Mouse (Mus musculus): Measurements from ENCODE around the gene Ralgds. TPM values are rescaled to one million over a fixed set of nuclear protein-coding genes. Genes with fewer than 3 reads are reported as not detected.

Ralgds gene
- total and polyA plus RNA-seq, 3 experiments: 4.1 to 11.4 (median 6.6) TPM

DNA sequence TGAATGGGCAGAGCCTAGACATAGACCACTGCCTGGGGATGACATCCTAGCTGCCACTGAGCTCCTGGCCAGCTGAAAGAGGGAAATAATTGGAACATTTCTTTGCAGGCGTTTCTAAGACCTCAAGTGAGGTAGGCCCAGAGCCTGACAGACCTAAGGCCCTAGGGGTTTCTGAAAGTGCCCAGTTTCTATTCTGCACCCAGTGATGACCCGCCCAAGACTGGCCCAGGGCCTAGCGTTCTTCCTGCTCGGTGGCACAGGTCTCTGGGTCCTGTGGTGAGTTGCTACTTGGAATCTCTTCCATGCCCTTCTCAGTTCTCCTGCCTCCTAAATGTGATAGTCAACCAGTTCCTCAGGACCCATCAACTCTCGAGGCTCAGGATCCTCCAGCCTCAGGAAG lies 15.4 kb upstream of the Ralgds start:
- no peak for TF ChIP-seq PAX5 (IDR thresholded peaks at IDR 0.05; ENCODE audit: low read length)
- TF ChIP-seq MYC (IDR thresholded peaks at IDR 0.05; ENCODE audit: low read depth, low read length): no peak
- TF ChIP-seq USF2 (conservative IDR thresholded peaks at IDR 0.05; ENCODE audit: low read depth, low read length): no peak
- no peak for TF ChIP-seq USF1 (IDR thresholded peaks at IDR 0.05; ENCODE audit: low read depth, low read length)
- no peak for TF ChIP-seq JUND (conservative IDR thresholded peaks at IDR 0.05; ENCODE audit: low read depth, low read length)
- TF ChIP-seq MXI1 (IDR thresholded peaks at IDR 0.05; ENCODE audit: low read depth, low read length): no peak
- TF ChIP-seq HCFC1 (IDR thresholded peaks at IDR 0.05; ENCODE audit: low read depth, low read length): no peak
- TF ChIP-seq CHD1 (IDR thresholded peaks at IDR 0.05; ENCODE audit: low read depth, low read length): no peak
- TF ChIP-seq IRF4 (IDR thresholded peaks at IDR 0.05; ENCODE audit: low read depth, low read length): no peak
- no peak for TF ChIP-seq SIN3A (IDR thresholded peaks at IDR 0.05; ENCODE audit: low read length)
- in situ Hi-C loops (cut with MboI; ENCODE audit: low pct_ligation_motif_present, low pct_unique_long_range_greater_than_20kb, low sequenced_read_pairs): no loop called here
- no peak overlapping the region for H3K9ac ChIP-seq (ENCODE audit: insufficient read depth, low read depth)
- H3K27me3 ChIP-seq (replicated peaks): peaks cover 51% of the 10 kb centered on the region
- no peak overlapping the region for H3K4me2 ChIP-seq (ENCODE audit: insufficient read depth, low read depth, poor library complexity, severe bottlenecking)
- peaks cover 4% of the 10 kb centered on the region for H3K9me3 ChIP-seq (replicated peaks; ENCODE audit: low read length)
- dilution Hi-C loops (cut with MboI; ENCODE audit: extremely low pct_ligation_motif_present, extremely low pct_unique_long_range_greater_than_20kb, low sequenced_read_pairs): no loop called here
- no peak overlapping the region for H3K27ac ChIP-seq (ENCODE audit: insufficient read depth, low read depth)
- no peak for DNase-seq (ENCODE audit: extremely low read depth)
- peaks cover 0 to 15% of the 10 kb centered on the region in 2 experiments; a peak in 2 of 4 replicates for H3K4me1 ChIP-seq (ENCODE audit: control insufficient read depth in 1 of 2, insufficient read depth in 2 of 2)
- no peaks in the 10 kb centered on the region for H3K79me2 ChIP-seq (replicated peaks; ENCODE audit: control insufficient read depth, extremely low read depth, insufficient read depth, poor library complexity, severe bottlenecking)
- H3K36me3 ChIP-seq (replicated peaks in 1 of 2; ENCODE audit: control insufficient read depth in 1 of 2, insufficient read depth in 1 of 2, low read length in 1 of 2): no peaks in the 10 kb centered on the region
- no peak overlapping the region for H3K4me3 ChIP-seq (replicated peaks in 1 of 3; ENCODE audit: low read depth in 2 of 3, low read length in 2 of 3, poor library complexity in 1 of 3)

DNA sequence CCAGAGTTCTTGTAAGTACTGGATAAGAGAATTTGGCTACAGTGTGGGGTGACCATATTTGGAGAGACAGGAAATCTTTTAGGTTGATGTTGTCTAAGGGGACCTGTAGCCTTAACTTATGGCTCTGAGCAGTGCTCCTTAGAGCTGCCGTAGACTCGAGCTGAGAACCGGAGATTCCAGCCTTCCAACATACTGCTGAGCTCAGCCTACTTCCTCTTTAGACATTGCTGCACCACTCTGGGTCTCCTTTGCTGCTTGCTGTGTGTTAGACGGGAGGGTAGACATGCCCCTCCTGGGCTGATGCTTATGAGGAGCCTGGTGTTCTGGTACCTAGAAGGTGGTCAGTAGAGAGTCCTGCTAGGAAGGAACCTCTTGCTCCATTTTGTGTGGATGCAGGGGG lies 14.5 kb upstream of the Ralgds start:
- peaks cover 0 to 15% of the 10 kb centered on the region in 2 experiments; a peak in 3 of 4 replicates for H3K4me1 ChIP-seq (ENCODE audit: control insufficient read depth in 1 of 2, insufficient read depth in 2 of 2)
- H3K4me2 ChIP-seq (ENCODE audit: insufficient read depth, low read depth, poor library complexity, severe bottlenecking): no peak overlapping the region
- H3K9me3 ChIP-seq (replicated peaks; ENCODE audit: low read length): peaks cover 3% of the 10 kb centered on the region
- no peak for TF ChIP-seq TCF12 (IDR thresholded peaks at IDR 0.05; ENCODE audit: low read depth, low read length)
- no peak for TF ChIP-seq MAFK (IDR thresholded peaks at IDR 0.05; ENCODE audit: insufficient replicate concordance, low read length)
- no peak for TF ChIP-seq MXI1 (IDR thresholded peaks at IDR 0.05; ENCODE audit: low read depth, low read length)
- H3K79me2 ChIP-seq (replicated peaks; ENCODE audit: control insufficient read depth, extremely low read depth, insufficient read depth, poor library complexity, severe bottlenecking): no peaks in the 10 kb centered on the region
- dilution Hi-C loops (cut with MboI; ENCODE audit: extremely low pct_ligation_motif_present, extremely low pct_unique_long_range_greater_than_20kb, low sequenced_read_pairs) (no loop called here), in situ Hi-C loops (cut with MboI; ENCODE audit: low pct_ligation_motif_present, low pct_unique_long_range_greater_than_20kb, low sequenced_read_pairs) (no loop called here)
- H3K27ac ChIP-seq (ENCODE audit: insufficient read depth, low read depth): no peak overlapping the region
- H3K4me3 ChIP-seq (replicated peaks in 1 of 3; ENCODE audit: low read depth in 2 of 3, low read length in 2 of 3, poor library complexity in 1 of 3): no peak overlapping the region
- H3K9ac ChIP-seq (ENCODE audit: insufficient read depth, low read depth): no peak overlapping the region
- no peak for DNase-seq (ENCODE audit: extremely low read depth)
- H3K27me3 ChIP-seq (replicated peaks): peaks cover 60% of the 10 kb centered on the region
- no peaks in the 10 kb centered on the region for H3K36me3 ChIP-seq (replicated peaks in 1 of 2; ENCODE audit: control insufficient read depth in 1 of 2, insufficient read depth in 1 of 2, low read length in 1 of 2)

DNA sequence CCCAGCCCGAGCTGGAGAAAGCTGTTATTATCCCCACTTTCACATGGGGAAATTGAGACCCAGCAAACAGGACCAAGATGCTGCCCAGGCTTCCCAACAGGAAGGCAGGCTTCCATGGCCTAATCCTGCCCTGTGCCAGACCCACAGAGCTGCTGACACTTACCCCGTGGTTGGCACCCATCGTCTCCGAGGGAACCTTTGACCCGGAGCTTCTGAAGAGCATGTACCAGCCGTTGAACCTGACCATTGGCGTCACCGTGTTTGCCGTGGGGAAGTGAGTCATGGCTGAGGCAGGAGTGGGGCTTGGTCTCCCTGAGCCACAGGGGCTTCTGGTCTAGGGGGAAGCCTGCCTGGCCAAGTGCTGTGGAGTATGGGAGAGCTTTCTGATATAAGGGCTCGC lies 9.9 kb upstream of the Ralgds start:
- in situ Hi-C loops (cut with MboI; ENCODE audit: low pct_ligation_motif_present, low pct_unique_long_range_greater_than_20kb, low sequenced_read_pairs) (no loop called here), dilution Hi-C loops (cut with MboI; ENCODE audit: extremely low pct_ligation_motif_present, extremely low pct_unique_long_range_greater_than_20kb, low sequenced_read_pairs) (no loop called here)
- Histone ChIP-seq H3K9ac (ENCODE audit: insufficient read depth, low read depth) (no peak overlapping the region), H3K4me1 (ENCODE audit: control insufficient read depth in 1 of 2, insufficient read depth in 2 of 2) (peaks cover 0 to 4% of the 10 kb centered on the region in 2 experiments; a peak in 3 of 4 replicates), H3K36me3 (replicated peaks in 1 of 2; ENCODE audit: control insufficient read depth in 1 of 2, insufficient read depth in 1 of 2, low read length in 1 of 2) (no peaks in the 10 kb centered on the region), H3K4me3 (replicated peaks in 1 of 3; ENCODE audit: low read depth in 2 of 3, low read length in 2 of 3, poor library complexity in 1 of 3) (no peak overlapping the region), H3K4me2 (ENCODE audit: insufficient read depth, low read depth, poor library complexity, severe bottlenecking) (no peak overlapping the region), H3K27me3 (replicated peaks) (peaks cover 78% of the 10 kb centered on the region), H3K27ac (ENCODE audit: insufficient read depth, low read depth) (no peak overlapping the region), H3K79me2 (replicated peaks; ENCODE audit: control insufficient read depth, extremely low read depth, insufficient read depth, poor library complexity, severe bottlenecking) (no peaks in the 10 kb centered on the region), H3K9me3 (replicated peaks; ENCODE audit: low read length) (no peaks in the 10 kb centered on the region)
- TF ChIP-seq POLR2AphosphoS2 (IDR thresholded peaks at IDR 0.05; ENCODE audit: low read depth, low read length): no peak
- no peak for TF ChIP-seq MEF2A (IDR thresholded peaks at IDR 0.05; ENCODE audit: borderline replicate concordance, low read depth, low read length)
- no peak for TF ChIP-seq JUND (conservative IDR thresholded peaks at IDR 0.05; ENCODE audit: low read depth, low read length)
- no peak for TF ChIP-seq BHLHE40 (IDR thresholded peaks at IDR 0.05; ENCODE audit: low read depth, low read length)
- no peak for TF ChIP-seq PAX5 (IDR thresholded peaks at IDR 0.05; ENCODE audit: low read length)
- no peak for TF ChIP-seq MAFK (IDR thresholded peaks at IDR 0.05; ENCODE audit: insufficient replicate concordance, low read length)
- no peak for TF ChIP-seq ZMIZ1 (IDR thresholded peaks at IDR 0.05; ENCODE audit: low read depth, low read length)
- no peak for TF ChIP-seq TBP (conservative IDR thresholded peaks at IDR 0.05; ENCODE audit: low read depth, low read length)
- TF ChIP-seq ZC3H11A (IDR thresholded peaks at IDR 0.05; ENCODE audit: low read depth, low read length): no peak
- TF ChIP-seq ETS1 (conservative IDR thresholded peaks at IDR 0.05; ENCODE audit: low read depth, low read length): no peak
- TF ChIP-seq POLR2A (IDR thresholded peaks at IDR 0.05; ENCODE audit: low read depth, low read length): no peak
- no peak for TF ChIP-seq KAT2A (IDR thresholded peaks at IDR 0.05; ENCODE audit: insufficient replicate concordance, low read length)
- no peak for TF ChIP-seq CTCF (conservative IDR thresholded peaks at IDR 0.05 in 1 of 2, IDR thresholded peaks at IDR 0.05 in 1 of 2; ENCODE audit: low read depth in 2 of 2, low read length in 2 of 2)
- TF ChIP-seq CHD1 (IDR thresholded peaks at IDR 0.05; ENCODE audit: low read depth, low read length): no peak
- no peak for DNase-seq (ENCODE audit: extremely low read depth)

All from CH12.LX (cell line).